In genomic region chr5:106696396-106697337, GRCm38 (mm10) we compare ENCODE assay signal across 7 mouse cellular contexts. TPM values are rescaled to one million over a fixed set of nuclear protein-coding genes. Genes with fewer than 3 reads are reported as not detected.
DNase-seq lines count a peak whose midpoint lies in the region; ATAC-seq lines count a peak whose summit lies in the region.

TSS of gene Zfp644 (minus strand) at chr5:106697287.

- H3K4me2 ChIP-seq in intestine, embryonic 15.5 days (replicated peaks): peak within 1 kb of the TSS; percentile 76

- DNase-seq in adrenal gland, adult (ENCODE audit: inconsistent age in 2 of 2, low spot score in 1 of 2): peak; percentile 93 to 96
- peak; percentile 90 for DNase-seq in embryo, embryonic 10.5 days (ENCODE audit: low spot score)
- peak; percentile 90 for DNase-seq in gastrocnemius, postnatal 25 days
- DNase-seq in left cerebral cortex, postnatal 25 days (ENCODE audit: low spot score in 2 of 2): peak; percentile 89 to 93
- peak; percentile 90 for DNase-seq in midbrain, embryonic 10.5 days (ENCODE audit: low spot score)
- peak; percentile 89 for DNase-seq in right cerebral cortex, postnatal 4 days

- peak within 1 kb of the TSS; percentile 99 for H3K27ac ChIP-seq in intestine, embryonic 15.5 days
- H3K27ac ChIP-seq in midbrain, embryonic 10.5 days (replicated peaks): peak within 1 kb of the TSS; percentile 100

- H3K9ac ChIP-seq in intestine, embryonic 15.5 days: peak within 1 kb of the TSS; percentile 99

- ATAC-seq in intestine, embryonic 15.5 days: peak; percentile 95

- H3K36me3 ChIP-seq in intestine, embryonic 15.5 days: no peaks in the 10 kb centered on the region
- H3K36me3 ChIP-seq in midbrain, embryonic 10.5 days: peaks cover 15% of the 10 kb centered on the region

- intact Hi-C loops in left cerebral cortex, postnatal 25 days (cut with DNase I): loop anchor here (5.0 kb wide), 1 partner anchor 106 kb away; no protein-coding TSS in a partner anchor

- peaks cover 9% of the 10 kb centered on the region; the same call in 1 of the 2 replicates for H3K4me1 ChIP-seq in intestine, embryonic 15.5 days (replicated peaks)
- peaks cover 35% of the 10 kb centered on the region for H3K4me1 ChIP-seq in midbrain, embryonic 10.5 days

- WGBS in intestine, embryonic 15.5 days: 2% methylated on average over 71 of the region's 71 CpGs
- WGBS in midbrain, embryonic 10.5 days: 2% methylated on average over 71 of the region's 71 CpGs

- H3K27me3 ChIP-seq in intestine, embryonic 15.5 days (replicated peaks): no peaks in the 10 kb centered on the region
- H3K27me3 ChIP-seq in midbrain, embryonic 10.5 days (ENCODE audit: low read depth, poor library complexity, severe bottlenecking): no peaks in the 10 kb centered on the region

- H3K9me3 ChIP-seq in intestine, embryonic 15.5 days: no peaks in the 10 kb centered on the region
- H3K9me3 ChIP-seq in midbrain, embryonic 10.5 days (replicated peaks): no peaks in the 10 kb centered on the region

- peak within 1 kb of the TSS; percentile 91 for H3K4me3 ChIP-seq in intestine, embryonic 15.5 days (replicated peaks)
- H3K4me3 ChIP-seq in midbrain, embryonic 10.5 days: peak within 1 kb of the TSS; percentile 89

RNA-seq across cellular contexts. Expression of gene Zfp644, which starts in this region (rescaled TPM):
- 10 to 100 TPM; 41.3 to 43.0 TPM for total RNA-seq in gastrocnemius, postnatal 25 days (2021)
- polyA plus RNA-seq in intestine, embryonic 15.5 days (2015; fragmentation: Nextera tagmentation; extraction: Ambion mirVana): 41.8 and 55.7 TPM in 2 replicates
- 100 to 1,000 TPM; 106 to 114 TPM for total RNA-seq in left cerebral cortex, postnatal 25 days (2021)
- polyA plus RNA-seq in midbrain, embryonic 10.5 days (2016; fragmentation: Nextera tagmentation; extraction: Ambion mirVana): 59.0 and 63.0 TPM in 2 replicates

Comparison
In these comparisons a context has a peak if more than half of its experiments do, and no peak if none do; other contexts are left out.
1. Peak in every context shown above with its lines: DNase-seq, ATAC-seq, H3K4me3 ChIP-seq and H3K27ac ChIP-seq.